Mouse (Mus musculus): ENCODE results near the gene Dock1. TPM values are rescaled to one million over a fixed set of nuclear protein-coding genes. Genes with fewer than 3 reads are reported as not detected.
A peak's percentile ranks its signal among the peaks of the same experiment; 100 is the strongest.

The Dock1 gene
- total RNA-seq, 1 experiment from 2014 or later = 15.4 TPM

DNA sequence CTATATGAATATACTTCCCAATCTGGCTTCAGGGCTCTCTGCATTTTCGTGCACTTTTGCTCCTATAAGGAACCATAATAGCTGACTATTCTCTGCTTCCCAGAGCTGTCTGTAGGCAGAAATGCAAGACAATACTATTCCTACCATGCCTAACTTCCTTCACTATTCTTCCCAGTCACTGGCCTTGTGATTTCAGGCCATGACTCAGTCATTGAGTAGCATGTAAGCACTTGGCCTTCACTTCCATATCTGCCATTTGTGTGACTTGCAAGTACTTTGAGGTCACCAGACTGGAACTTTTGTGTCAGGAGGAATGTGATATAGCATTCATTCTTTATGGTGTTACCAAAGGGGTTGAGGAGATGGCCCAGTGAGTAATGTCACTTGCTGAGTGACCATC, 439.9 kb downstream of the Dock1 start:
- ATAC-seq (replicated peaks in 1 of 2; ENCODE audit: insufficient read depth in 1 of 2, low FRiP score in 2 of 2, low TSS enrichment in 1 of 2, low read depth in 1 of 2, poor library complexity in 2 of 2, severe bottlenecking in 2 of 2) = no peak

DNA sequence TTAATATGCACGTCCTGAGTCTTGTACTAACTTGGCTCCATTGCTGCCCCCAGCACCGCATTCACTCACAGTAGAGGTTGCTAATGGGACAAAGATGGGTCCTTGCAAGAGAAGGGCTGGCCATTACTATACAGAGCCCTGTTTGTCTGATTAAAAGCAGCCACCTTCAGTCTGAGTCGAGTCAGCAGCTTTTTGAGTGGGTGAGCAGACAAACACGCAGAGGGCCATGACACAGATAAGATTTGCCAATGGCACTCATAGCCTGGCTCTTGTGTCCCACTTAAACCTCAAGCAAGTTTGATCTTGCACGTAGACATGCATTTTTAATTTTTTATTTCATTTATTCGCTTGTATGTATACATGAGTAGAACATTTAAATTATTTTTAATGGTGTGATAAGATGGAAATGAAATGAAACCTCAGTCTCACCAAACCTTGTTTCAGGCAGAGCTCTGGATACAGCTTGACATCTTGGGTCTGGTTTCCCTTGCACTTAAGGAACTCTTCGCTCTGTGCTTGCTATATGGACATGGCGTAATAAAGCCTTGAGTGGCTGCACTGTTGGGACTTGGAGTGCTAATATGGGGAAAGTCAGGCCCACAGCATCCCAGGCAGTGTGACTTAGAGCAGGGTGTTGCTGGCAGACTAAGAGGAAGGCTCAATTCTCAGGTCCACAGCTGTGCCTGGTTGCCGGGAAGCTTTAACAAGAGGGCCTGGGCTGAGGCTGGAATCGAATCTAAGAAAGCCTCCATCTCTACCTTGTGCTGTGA, 455.0 kb downstream of the Dock1 start:
- no peak for ATAC-seq (replicated peaks in 1 of 2; ENCODE audit: insufficient read depth in 1 of 2, low FRiP score in 2 of 2, low TSS enrichment in 1 of 2, low read depth in 1 of 2, poor library complexity in 2 of 2, severe bottlenecking in 2 of 2)

DNA sequence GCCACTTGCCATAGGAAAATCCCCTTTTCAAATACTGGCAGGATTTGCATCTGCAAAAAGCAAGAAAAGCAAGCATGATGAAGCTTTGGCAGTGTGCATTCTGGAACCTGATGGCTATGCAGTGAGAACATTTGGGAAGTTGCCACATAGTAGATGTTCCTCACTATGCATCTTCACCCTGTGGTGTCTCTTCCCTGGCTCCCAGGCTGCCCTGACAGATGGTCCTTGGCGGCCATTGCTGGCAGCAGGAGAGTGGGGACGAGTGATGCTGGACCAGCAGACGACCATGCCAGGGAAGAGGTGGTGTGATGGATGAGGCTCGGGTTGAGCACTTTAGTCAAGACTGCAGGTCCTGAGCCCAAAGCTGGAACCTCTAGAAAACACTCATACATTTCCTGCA, 462.0 kb downstream of the Dock1 start:
- no peak for ATAC-seq (replicated peaks in 1 of 2; ENCODE audit: insufficient read depth in 1 of 2, low FRiP score in 2 of 2, low TSS enrichment in 1 of 2, low read depth in 1 of 2, poor library complexity in 2 of 2, severe bottlenecking in 2 of 2)

DNA sequence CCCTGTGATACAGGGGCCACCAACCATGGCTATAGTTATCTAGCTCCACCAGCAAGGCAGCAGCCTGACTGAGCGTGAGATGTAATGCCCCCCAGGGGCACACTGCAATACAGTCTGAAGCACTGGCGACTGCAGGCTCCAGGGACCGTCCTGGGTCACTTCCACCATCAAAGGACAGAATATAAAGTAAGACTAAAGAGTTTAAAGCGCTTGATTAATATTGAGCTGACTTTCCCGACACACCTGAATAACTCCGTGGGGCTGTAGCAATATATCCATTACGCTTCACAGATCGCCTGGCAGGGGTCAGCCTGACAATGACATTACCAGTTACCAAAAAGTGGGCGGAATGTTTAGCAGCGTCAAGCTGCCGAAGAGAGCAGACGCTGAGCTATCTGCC, 464.2 kb downstream of the Dock1 start:
- ATAC-seq (replicated peaks in 1 of 2; ENCODE audit: insufficient read depth in 1 of 2, low FRiP score in 2 of 2, low TSS enrichment in 1 of 2, low read depth in 1 of 2, poor library complexity in 2 of 2, severe bottlenecking in 2 of 2) = no peak

DNA sequence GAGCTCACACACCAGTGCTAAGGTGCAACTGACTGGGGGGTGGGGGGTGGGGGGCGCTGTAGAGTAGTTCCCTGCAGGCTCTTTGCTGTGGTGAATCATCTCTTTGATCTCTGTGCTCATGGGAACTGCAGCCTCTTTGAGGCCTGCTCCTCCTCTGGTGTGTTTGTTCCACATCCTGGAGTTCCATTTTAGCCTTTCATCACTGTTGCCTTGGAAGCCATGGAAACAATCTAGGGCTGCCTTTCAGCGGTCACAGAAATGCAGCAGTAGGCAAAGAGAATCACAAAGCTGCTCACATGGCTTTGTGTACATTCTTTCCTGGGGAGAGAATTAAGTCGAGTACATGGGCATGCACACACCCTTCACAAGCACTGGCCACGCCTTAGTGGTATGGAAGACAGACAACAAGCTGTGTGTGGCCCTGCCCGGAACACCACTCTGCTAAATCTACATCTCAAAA, 468.7 kb downstream of the Dock1 start:
- ATAC-seq (replicated peaks in 1 of 2; ENCODE audit: insufficient read depth in 1 of 2, low FRiP score in 2 of 2, low TSS enrichment in 1 of 2, low read depth in 1 of 2, poor library complexity in 2 of 2, severe bottlenecking in 2 of 2) = no peak

DNA sequence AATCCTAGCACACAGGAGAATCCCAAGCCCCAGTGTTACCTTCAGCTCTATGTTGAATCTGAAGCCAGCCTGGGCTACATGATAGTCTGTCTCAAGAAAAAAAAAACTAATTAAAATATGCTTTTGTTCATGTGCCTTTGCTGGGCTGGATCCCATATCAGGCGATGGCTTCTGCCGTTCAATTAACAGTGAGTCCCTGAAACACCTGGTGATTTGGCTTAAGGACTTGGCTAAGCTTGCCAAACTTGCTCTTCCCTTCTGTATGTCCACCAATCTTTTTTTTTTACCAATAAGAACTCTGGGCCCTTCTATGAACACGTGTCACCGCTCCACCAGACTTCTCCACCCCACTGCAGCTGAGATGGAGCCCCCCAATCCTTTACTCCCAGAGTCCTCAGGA, 474.3 kb downstream of the Dock1 start:
- no peak for ATAC-seq (replicated peaks in 1 of 2; ENCODE audit: insufficient read depth in 1 of 2, low FRiP score in 2 of 2, low TSS enrichment in 1 of 2, low read depth in 1 of 2, poor library complexity in 2 of 2, severe bottlenecking in 2 of 2)

DNA sequence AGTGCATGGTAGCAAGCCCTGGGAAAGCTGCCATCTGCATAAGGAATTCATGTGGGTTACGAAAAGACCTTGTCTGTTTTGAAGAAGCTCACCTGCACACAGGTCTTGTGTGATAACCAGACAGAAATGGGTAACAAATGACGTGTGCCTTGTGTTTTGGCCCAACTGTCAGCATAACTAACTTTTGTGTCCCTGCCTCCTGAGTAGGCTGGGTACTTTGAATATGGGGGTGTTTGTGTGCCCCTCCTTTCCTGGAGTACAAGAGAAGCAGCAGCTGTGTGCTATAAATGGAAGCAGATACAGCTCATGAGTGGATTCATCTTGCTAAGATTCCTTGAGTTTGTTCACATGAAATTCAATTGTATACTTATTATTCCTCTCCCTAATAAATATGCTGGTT, 480.5 kb downstream of the Dock1 start:
- no peak for ATAC-seq (replicated peaks in 1 of 2; ENCODE audit: insufficient read depth in 1 of 2, low FRiP score in 2 of 2, low TSS enrichment in 1 of 2, low read depth in 1 of 2, poor library complexity in 2 of 2, severe bottlenecking in 2 of 2)

DNA sequence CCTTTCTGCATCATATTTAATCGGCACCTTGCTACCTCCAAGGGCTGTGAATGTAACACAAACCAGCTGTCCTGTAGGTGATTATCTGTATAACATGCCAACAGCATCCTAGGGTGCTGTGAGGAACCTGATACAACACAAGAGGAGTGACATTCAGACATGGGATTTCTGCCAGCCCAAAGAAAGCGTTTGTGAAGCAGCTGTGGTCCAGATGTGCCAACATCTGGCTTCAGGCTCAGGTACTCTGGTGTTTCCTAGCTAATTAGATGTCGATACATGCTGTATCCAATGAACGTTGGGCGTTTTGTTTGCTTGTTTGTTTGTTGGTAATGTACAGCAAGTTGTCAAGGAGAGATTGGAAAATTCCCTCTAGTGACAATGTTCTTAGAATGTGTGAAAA, 487.1 kb downstream of the Dock1 start:
- ATAC-seq (replicated peaks in 1 of 2; ENCODE audit: insufficient read depth in 1 of 2, low FRiP score in 2 of 2, low TSS enrichment in 1 of 2, low read depth in 1 of 2, poor library complexity in 2 of 2, severe bottlenecking in 2 of 2) = no peak

DNA sequence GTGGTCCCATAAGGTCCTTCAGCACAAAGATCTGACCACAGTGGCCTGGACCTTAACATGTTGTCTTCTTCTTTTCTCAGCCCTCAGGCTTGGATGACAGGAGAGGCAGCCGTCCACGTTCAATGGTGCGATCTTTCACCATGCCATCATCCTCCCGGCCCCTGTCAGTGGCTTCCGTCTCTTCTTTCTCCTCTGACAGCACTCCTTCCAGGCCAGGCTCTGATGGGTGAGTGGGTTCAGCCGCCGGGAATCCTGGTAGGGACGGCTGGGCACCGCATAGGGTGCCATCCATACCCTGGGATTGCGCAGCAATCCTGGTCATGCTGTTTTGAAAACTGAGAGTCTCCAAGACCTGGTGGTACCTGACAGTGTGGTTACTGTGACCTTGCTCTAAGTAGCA, 487.9 kb downstream of the Dock1 start:
- no peak for ATAC-seq (replicated peaks in 1 of 2; ENCODE audit: insufficient read depth in 1 of 2, low FRiP score in 2 of 2, low TSS enrichment in 1 of 2, low read depth in 1 of 2, poor library complexity in 2 of 2, severe bottlenecking in 2 of 2)

DNA sequence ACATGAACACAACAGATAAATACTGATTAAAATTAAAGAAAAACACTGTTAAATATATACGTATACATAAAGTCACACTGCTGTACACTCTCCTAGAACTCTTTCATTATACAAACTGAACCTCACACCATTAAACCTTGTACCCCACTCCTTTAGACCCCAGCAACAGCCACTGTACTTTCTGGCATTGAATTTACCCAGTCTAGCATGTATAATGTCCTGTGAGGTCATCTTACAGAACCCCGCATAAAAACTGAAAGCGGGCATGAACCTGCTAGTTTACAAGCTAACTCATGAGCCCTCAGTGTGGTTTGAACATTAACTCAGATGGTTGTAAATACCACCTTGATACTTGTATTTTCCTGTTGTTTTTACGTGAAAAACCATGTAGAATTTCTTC, 489.2 kb downstream of the Dock1 start:
- ATAC-seq (replicated peaks in 1 of 2; ENCODE audit: insufficient read depth in 1 of 2, low FRiP score in 2 of 2, low TSS enrichment in 1 of 2, low read depth in 1 of 2, poor library complexity in 2 of 2, severe bottlenecking in 2 of 2) = no peak

DNA sequence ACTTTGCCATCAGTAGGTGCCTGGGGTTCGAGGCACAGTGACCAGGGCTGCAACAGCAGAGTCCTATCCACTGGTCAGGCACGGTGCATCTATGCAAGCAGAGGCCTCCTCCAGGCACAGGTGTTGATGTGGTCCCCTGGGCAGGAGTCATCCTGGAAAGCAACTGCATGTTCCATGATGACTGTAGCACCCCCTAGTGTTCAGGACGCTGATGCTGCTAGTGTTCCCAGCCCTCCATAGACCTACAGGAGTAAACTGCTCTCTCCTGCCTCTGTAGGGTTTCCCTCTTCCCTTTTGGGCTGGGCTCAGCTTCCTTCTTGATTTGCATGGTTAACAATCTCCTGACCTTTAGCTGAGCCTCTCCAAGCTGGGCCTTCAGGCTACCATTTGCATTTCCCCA, 494.7 kb downstream of the Dock1 start:
- peak; percentile 59 to 67; a peak in 2 of 4 replicates for ATAC-seq (replicated peaks in 1 of 2; ENCODE audit: insufficient read depth in 1 of 2, low FRiP score in 2 of 2, low TSS enrichment in 1 of 2, low read depth in 1 of 2, poor library complexity in 2 of 2, severe bottlenecking in 2 of 2)

DNA sequence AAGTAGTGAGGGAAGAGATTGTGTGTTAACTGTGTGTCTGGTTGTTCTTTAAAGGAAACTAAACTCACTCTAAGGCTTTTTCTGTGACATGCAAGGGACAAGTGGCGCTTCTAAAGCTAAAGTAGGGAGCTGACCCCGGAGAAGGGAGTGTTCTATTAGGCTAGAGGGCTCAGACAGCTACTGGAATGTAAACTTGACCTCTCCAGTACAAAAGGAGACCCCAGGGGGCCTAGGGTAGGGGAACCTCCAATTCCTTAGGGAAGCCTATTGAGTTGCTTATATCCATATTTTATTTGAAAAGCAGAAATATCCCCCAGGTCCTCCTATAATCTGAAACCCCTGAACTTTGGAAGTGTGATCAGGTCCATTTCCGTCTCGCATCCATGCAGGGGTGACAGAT, 499.5 kb downstream of the Dock1 start:
- ATAC-seq (replicated peaks in 1 of 2; ENCODE audit: insufficient read depth in 1 of 2, low FRiP score in 2 of 2, low TSS enrichment in 1 of 2, low read depth in 1 of 2, poor library complexity in 2 of 2, severe bottlenecking in 2 of 2) = no peak

DNA sequence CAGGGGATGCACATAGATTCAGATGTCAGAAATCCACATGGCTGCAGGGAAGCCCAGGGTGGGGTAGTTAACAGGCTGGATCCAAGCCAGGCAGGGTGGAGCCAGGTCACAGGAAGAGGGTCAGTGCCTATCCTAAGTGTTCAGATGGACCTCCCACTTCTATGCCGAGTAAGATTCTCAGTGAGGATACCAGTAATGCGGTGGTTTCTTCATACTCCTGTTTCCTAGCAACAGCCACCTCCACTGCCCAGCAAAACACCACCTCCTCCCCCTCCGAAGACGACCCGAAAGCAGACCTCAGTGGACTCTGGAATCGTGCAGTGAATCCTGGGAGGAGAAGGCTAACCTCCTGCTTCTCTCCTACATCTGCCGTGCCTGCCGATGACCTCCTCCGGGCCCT, 501.8 kb downstream of the Dock1 start:
- ATAC-seq (replicated peaks in 1 of 2; ENCODE audit: insufficient read depth in 1 of 2, low FRiP score in 2 of 2, low TSS enrichment in 1 of 2, low read depth in 1 of 2, poor library complexity in 2 of 2, severe bottlenecking in 2 of 2) = no peak

DNA sequence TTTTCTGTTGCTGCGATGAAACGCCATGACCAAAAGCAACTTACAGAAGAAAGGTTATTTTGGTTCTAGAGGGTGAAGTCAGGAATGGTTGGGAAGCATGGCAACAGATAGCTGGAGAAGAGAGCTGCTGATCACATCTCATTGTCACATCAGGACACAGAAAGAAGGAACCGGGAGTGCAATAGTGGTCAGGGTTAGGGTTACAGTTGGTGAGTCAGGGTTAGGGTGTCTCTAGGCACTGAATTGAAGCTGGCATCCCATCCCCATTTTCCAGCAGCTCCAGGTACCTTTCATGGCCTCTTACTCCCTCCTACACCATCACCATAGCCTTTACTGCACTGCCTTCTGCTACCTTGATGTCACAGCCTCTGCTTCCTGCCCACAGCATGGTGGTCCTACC, 523.7 kb downstream of the Dock1 start:
- ATAC-seq (replicated peaks in 1 of 2; ENCODE audit: insufficient read depth in 1 of 2, low FRiP score in 2 of 2, low TSS enrichment in 1 of 2, low read depth in 1 of 2, poor library complexity in 2 of 2, severe bottlenecking in 2 of 2) = no peak

DNA sequence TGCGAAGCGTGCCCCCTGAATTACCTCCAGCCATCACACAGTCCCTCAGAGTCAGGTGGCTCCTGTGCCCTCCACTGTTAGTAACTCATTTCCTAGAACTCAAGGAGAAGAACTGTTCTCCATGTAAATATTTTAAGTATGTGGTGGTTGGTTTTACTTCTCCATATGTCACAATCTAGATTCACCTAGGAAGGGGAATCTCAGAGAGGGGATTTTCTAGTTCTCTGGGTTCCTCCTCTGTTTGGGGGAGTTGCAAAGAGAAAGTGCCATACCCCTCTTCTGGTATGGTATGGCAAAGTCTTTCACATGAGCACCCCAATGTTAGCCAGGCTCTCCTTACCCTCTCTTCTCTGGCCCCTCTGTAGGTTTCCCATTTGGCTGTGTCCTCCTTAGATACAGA, 525.2 kb downstream of the Dock1 start:
- no peak for ATAC-seq (replicated peaks in 1 of 2; ENCODE audit: insufficient read depth in 1 of 2, low FRiP score in 2 of 2, low TSS enrichment in 1 of 2, low read depth in 1 of 2, poor library complexity in 2 of 2, severe bottlenecking in 2 of 2)

DNA sequence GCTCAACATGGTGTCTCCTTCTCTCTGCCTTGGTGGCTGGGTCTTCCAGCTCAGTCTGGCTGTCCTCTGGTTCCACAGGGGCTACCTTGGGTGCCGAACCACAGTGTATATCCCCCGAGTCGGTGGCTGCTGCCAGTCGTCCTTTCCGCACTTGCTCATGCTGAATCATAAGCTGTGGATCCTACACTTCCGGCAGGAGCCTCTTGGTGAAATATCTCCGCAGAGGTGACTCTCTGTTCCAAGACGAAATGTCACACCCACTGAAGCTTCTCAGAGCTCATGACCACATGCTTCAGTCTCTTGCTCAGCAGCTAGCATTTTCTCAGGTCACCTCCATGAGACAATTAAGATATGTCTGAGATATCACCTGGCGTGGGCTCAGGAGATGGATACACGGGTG, 526.4 kb downstream of the Dock1 start:
- ATAC-seq (replicated peaks in 1 of 2; ENCODE audit: insufficient read depth in 1 of 2, low FRiP score in 2 of 2, low TSS enrichment in 1 of 2, low read depth in 1 of 2, poor library complexity in 2 of 2, severe bottlenecking in 2 of 2) = no peak

DNA sequence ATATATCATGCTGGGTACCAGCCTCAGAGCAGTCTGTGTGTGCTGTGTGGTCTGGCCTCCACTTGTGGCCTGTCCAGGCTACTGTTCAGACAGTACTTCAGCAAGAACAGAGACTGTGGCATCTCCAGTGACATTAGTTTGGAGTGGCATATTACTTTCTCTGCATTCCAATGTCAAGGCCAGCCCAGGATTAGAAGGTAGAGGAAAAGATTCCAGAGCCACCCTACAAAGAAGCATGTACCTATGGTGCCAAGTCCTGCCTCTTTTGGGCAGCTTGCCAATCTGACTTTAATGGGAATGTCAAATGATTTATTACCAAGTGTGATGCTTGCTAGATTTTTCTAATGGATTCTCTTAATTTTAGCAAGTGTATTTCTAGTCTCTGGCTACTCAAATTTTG, 533.5 kb downstream of the Dock1 start:
- ATAC-seq (replicated peaks in 1 of 2; ENCODE audit: insufficient read depth in 1 of 2, low FRiP score in 2 of 2, low TSS enrichment in 1 of 2, low read depth in 1 of 2, poor library complexity in 2 of 2, severe bottlenecking in 2 of 2) = no peak

DNA sequence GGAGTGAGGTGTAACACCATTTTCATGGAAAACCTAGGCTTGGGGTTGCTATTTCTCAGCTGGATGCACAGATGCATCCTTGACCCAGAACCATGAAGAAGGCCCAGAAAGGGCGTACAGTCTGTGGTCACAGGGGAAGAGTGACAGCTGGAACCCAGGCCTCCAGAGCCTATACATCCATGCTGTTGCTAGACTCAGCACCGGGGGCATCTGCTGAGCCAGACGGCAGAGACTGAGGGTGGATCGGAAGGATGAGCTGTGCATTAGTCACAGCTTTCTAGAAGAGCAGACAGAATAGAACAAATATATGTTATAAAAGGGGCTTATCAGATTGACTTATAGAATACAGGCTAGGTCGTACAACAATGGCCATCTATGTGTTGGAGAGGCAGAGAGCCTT, 534.7 kb downstream of the Dock1 start:
- ATAC-seq (replicated peaks in 1 of 2; ENCODE audit: insufficient read depth in 1 of 2, low FRiP score in 2 of 2, low TSS enrichment in 1 of 2, low read depth in 1 of 2, poor library complexity in 2 of 2, severe bottlenecking in 2 of 2) = no peak

DNA sequence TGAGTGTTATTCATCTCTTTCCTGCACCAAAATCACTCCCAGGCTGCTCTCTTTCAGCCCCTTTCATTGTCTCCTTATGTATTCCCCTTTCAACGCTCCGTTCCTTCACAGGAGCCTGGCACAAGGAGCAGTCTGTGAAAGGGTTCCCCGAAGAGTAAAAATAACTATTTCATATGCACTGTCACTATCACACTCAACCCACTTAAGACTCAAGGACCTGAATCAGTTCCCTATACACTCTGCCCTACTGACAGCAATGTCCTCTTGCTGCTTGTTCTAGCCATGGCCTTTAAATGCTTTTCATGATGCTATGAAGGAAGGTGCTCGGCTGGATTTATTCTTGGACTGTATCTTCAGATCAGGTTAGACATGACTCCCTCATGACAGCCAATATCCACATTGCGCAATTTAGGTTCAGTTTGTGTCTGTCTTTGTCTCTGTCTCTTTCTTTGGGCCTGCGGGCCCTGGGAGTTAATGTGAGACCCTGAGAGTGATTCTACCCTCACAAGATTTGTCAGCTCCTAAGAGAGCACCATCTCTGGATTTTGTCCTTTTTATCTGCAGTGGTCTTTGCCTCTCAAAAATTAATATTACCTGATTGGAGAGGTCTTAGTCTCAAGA, 538.6 kb downstream of the Dock1 start:
- ATAC-seq (replicated peaks in 1 of 2; ENCODE audit: insufficient read depth in 1 of 2, low FRiP score in 2 of 2, low TSS enrichment in 1 of 2, low read depth in 1 of 2, poor library complexity in 2 of 2, severe bottlenecking in 2 of 2) = no peak
